Mouse (Mus musculus): ENCODE measurements around the gene Greb1. TPM values are rescaled to one million over a fixed set of nuclear protein-coding genes. Genes with fewer than 3 reads are reported as not detected.
"Not testable (repeated sequence)": the region's sequence is repeated elsewhere in the genome, so short reads cannot be mapped to it uniquely, and the experiment has no call there.

Gene Greb1
- polyA plus RNA-seq, 1 experiment from 2014 or later = 5.5 TPM

DNA sequence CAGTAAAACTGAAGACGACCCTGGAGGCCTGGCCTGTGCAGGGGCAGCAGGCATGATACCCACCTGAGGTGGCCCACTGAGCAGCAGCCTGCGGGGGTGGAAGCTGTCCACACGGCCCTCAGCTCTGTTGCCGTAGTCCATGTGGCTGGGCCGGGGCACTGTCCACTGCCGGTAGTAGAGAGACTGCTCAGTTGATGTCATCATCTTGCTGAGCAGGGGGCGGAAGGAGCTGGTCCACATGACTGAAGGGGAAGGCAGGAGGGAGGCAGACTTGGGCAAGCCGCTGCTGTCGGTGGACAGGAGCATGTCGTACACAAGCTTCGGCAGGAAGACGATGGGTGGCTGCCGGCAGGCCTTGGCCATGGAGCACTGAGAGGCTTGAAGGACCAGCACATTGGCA lies 104.5 kb downstream of the Greb1 start:
- no peaks in the 10 kb centered on the region for H3K4me1 ChIP-seq
- no peak overlapping the region for H3K27ac ChIP-seq
- no peaks in the 10 kb centered on the region for H3K27me3 ChIP-seq (ENCODE audit: insufficient read depth, poor library complexity, severe bottlenecking)
- H3K36me3 ChIP-seq = peaks cover 35% of the 10 kb centered on the region
- 84% methylated on average over 13 of the region's 13 CpGs for WGBS
- H3K9me3 ChIP-seq = no peaks in the 10 kb centered on the region
- no peak overlapping the region for H3K4me3 ChIP-seq
- no peak for DNase-seq (ENCODE audit: low spot score)

DNA sequence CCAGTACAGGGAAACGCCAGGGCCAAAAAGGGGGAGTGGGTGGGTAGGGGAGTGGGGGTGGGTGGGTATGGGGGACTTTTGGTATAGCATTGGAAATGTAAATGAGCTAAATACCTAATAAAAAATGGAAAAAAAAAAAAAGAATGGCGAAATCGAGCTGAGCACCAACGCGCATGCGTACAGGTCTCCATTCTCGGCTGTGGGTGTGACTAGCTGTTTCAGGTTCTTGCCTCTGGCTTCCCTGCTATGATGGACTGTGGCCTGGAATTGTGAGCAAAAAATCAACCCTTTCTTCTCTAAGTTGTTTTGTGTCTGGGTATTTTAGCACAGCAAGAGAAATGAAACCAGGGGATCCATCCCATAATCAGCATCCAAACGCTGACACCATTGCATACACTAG lies 105.4 kb downstream of the Greb1 start:
- peaks cover 32% of the 10 kb centered on the region for H3K36me3 ChIP-seq
- not testable (repeated sequence) for H3K9me3 ChIP-seq; H3K27me3 ChIP-seq (ENCODE audit: insufficient read depth, poor library complexity, severe bottlenecking); H3K4me3 ChIP-seq; DNase-seq (ENCODE audit: low spot score); H3K27ac ChIP-seq; H3K4me1 ChIP-seq
- 92% methylated on average over 8 of the region's 8 CpGs for WGBS

DNA sequence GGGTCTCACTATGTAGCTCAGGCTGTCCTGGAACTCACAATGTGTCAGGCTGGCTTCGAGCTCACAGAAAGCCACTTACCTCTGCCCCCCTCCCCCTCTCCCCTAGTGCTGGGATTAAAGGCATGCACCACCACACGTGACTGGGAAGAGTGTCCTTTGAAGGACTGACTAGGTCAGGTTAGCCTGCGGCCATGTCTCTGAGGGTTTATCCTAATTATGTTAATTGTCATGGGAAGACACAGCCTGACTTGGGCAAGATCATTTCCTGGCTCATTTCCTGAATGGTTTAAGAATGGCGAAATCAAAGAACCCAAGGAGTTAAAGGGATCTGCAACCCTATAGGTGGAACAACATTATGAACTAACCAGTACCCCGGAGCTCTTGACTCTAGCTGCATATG lies 105.9 kb downstream of the Greb1 start:
- peaks cover 31% of the 10 kb centered on the region for H3K36me3 ChIP-seq
- no peaks in the 10 kb centered on the region for H3K4me1 ChIP-seq
- no peaks in the 10 kb centered on the region for H3K9me3 ChIP-seq
- 66% methylated on average over 5 of the region's 5 CpGs for WGBS
- H3K27me3 ChIP-seq (ENCODE audit: insufficient read depth, poor library complexity, severe bottlenecking) = no peaks in the 10 kb centered on the region
- no peak overlapping the region for H3K4me3 ChIP-seq
- no peak overlapping the region for H3K27ac ChIP-seq
- DNase-seq (ENCODE audit: low spot score) = no peak

DNA sequence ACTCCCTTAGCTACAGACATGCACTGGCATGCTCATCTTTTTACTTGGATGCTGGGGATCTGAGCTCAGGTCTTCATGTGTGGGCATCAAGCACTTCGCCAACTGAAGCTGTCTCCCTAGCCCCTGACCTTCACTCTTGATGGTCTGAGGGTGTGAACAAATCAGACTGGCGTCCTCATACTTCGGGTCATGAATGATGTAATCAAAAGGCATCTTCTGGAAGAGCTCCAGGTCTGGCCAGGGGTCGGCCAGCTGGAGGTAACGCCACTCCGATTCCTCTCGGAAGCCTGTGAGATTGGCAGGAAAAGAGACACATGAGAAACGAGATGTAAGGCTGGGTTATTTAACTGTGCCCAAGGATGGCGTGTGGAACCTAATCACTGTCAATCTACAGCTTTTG lies 110.1 kb downstream of the Greb1 start:
- Histone ChIP-seq H3K4me1 (no peaks in the 10 kb centered on the region), H3K9me3 (no peaks in the 10 kb centered on the region), H3K27ac (no peak overlapping the region), H3K27me3 (ENCODE audit: insufficient read depth, poor library complexity, severe bottlenecking) (no peaks in the 10 kb centered on the region), H3K4me3 (no peak overlapping the region), H3K36me3 (peaks cover 18% of the 10 kb centered on the region)
- 88% methylated on average over 9 of the region's 9 CpGs for WGBS
- no peak for DNase-seq (ENCODE audit: low spot score)

DNA sequence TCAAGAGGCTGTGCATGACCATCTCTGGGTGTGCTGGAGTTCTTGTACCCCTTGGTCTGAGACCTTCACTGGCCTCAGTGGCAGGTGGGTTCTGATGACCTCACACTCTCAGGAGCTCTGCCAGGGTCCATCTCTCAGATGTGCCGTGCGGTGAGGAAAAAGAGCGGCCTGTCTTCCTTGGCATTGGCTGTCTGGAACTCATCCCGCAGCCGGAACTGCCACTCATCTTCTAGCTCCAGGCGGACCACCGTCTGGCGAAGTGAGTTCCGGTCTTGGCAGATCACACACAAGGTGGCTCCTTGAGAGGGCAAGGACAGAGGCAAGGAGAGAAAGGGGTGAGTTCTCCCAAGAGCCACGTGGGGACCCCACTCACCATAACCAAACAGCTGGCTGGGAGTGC lies 128.4 kb downstream of the Greb1 start:
- Histone ChIP-seq H3K27me3 (ENCODE audit: insufficient read depth, poor library complexity, severe bottlenecking) (no peaks in the 10 kb centered on the region), H3K36me3 (peaks cover 27% of the 10 kb centered on the region), H3K4me1 (0 out of 2 replicates have a peak, but pooled peaks cover 3% of the 10 kb centered on the region), H3K27ac (no peak overlapping the region), H3K9me3 (no peaks in the 10 kb centered on the region), H3K4me3 (no peak overlapping the region)
- DNase-seq (ENCODE audit: low spot score) = no peak
- 86% methylated on average over 10 of the region's 10 CpGs for WGBS

DNA sequence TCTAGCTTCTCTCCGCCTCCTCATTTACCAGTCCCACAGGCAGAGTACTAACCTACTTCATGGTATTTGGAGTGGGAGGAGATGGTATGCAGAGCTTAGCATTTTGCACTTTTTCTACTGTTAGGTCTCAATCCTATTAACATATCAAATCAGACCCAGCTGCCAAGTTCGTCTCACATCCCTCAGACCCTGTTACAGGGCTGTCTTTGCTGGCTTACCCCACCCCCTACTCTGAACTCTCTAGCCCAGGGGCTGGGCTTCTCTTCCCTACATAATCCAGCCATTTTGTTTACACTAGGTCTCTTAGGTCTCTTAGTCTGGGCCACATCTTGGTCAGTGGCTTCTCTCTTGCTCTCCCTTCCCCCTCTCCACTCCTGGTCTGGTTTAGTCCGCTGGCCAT lies 131.5 kb downstream of the Greb1 start:
- Histone ChIP-seq H3K27me3 (ENCODE audit: insufficient read depth, poor library complexity, severe bottlenecking) (no peaks in the 10 kb centered on the region), H3K36me3 (peaks cover 18% of the 10 kb centered on the region), H3K9me3 (no peaks in the 10 kb centered on the region), H3K4me1 (0 out of 2 replicates have a peak, but pooled peaks cover 9% of the 10 kb centered on the region), H3K4me3 (no peak overlapping the region), H3K27ac (no peak overlapping the region)
- DNase-seq (ENCODE audit: low spot score) = no peak
- WGBS = 66% methylated on average over 3 of the region's 3 CpGs

DNA sequence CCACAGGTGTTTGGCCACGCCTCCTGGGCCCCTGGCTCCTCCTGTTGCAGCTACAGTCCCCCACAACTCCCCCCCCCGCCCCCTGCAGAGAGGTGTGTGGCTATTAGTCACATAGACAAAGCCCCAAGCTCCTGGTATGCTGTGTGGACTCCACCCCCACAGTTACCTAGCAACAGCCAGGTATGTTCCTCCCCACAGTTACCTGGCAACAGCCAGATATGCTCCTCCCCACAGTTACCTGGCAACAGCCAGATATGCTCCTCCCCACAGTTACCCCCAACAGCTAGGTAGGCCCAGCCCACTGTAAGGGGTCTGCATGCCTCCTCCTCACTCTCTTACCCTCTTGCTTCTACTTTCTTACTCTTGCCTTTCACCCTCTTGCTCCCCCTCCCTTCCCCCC lies 135.7 kb downstream of the Greb1 start:
- WGBS = 20% methylated on average over 2 of the region's 2 CpGs
- H3K4me3 ChIP-seq = no peak overlapping the region
- no peak for DNase-seq (ENCODE audit: low spot score)
- 0 out of 2 replicates have a peak, but pooled peaks cover 9% of the 10 kb centered on the region for H3K4me1 ChIP-seq
- H3K27me3 ChIP-seq (ENCODE audit: insufficient read depth, poor library complexity, severe bottlenecking) = no peaks in the 10 kb centered on the region
- no peaks in the 10 kb centered on the region for H3K36me3 ChIP-seq
- no peak overlapping the region for H3K27ac ChIP-seq
- H3K9me3 ChIP-seq = no peaks in the 10 kb centered on the region

DNA sequence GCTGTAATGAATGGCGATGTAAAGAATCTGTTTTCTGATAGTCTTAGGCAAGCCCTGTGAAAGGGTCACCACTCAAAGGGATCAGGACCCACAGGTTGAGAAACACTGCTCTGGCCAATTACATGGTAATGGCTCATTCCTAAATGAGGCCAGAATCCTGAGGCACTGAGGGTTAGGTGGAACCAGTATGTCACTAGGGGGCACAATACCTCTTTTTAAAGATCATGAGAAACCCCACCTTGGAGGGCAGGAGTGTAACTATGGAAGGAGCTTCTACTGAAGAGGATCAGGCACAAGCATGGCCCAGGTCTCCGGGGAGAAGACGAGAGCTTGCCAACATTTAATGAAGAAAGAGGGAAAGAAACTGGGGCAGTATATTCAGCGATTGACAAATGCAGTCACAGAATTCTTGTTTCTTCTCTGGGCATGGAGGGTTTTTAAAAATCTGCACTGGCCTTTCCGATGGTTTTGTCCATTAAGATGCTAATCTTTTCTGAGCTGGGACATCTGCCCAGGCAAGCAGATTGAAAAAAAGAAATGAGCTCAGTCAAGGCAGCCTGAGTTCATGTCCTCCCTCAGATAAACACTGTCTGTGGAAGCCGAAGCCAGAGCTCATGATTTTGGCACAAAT lies 137.6 kb downstream of the Greb1 start:
- H3K9me3 ChIP-seq = no peaks in the 10 kb centered on the region
- DNase-seq (ENCODE audit: low spot score) = no peak
- H3K4me3 ChIP-seq = no peak overlapping the region
- 0 out of 2 replicates have a peak, but pooled peaks cover 5% of the 10 kb centered on the region for H3K4me1 ChIP-seq
- no peaks in the 10 kb centered on the region for H3K36me3 ChIP-seq
- 65% methylated on average over 6 of the region's 6 CpGs for WGBS
- H3K27me3 ChIP-seq (ENCODE audit: insufficient read depth, poor library complexity, severe bottlenecking) = no peaks in the 10 kb centered on the region
- no peak overlapping the region for H3K27ac ChIP-seq

DNA sequence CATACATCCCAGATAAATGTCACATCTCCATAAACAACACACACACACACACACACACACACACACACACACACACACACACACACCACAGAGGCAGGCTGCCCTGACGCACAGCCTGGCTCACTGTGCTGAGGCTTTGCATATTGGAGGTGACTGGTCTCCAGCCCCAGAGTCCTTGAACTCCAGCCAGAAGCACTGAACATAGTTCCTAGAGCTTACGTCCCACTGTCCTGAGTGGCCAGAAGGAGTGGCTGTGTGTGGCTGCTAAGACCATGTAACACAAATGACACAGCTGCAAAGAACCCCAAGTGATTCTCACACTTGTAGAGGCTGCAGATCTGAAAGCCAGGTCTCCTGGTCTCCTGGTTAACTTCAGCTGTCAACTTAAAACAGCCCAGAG lies 138.8 kb downstream of the Greb1 start:
- H3K9me3 ChIP-seq = no peaks in the 10 kb centered on the region
- no peak overlapping the region for H3K4me3 ChIP-seq
- H3K27ac ChIP-seq = no peak overlapping the region
- WGBS = 50% methylated on average over 2 of the region's 2 CpGs
- DNase-seq (ENCODE audit: low spot score) = no peak
- H3K36me3 ChIP-seq = no peaks in the 10 kb centered on the region
- H3K4me1 ChIP-seq = 0 out of 2 replicates have a peak, but pooled peaks cover 5% of the 10 kb centered on the region
- H3K27me3 ChIP-seq (ENCODE audit: insufficient read depth, poor library complexity, severe bottlenecking) = 0 out of 2 replicates have a peak, but pooled peaks cover under 1% of the 10 kb centered on the region

DNA sequence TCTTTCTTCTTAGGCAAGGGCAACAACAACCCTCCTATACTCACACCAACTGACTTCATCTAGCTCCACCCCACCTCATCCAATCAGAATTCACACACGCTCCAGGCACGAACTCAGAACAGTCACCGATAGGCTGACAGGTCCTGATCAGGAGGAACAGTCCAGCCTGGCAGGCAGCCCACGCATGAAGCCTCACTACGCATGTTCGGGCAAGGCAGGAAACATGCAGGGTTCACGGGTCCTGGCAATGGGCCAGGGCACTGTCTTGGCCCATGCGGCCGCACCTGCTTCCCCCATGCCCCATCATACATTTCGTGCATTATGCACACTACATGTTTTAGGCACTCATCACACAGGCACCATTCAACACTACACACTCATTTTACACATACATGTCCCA lies 139.2 kb downstream of the Greb1 start:
- DNase-seq (ENCODE audit: low spot score) = no peak
- Histone ChIP-seq H3K36me3 (no peaks in the 10 kb centered on the region), H3K4me3 (no peak overlapping the region), H3K27me3 (ENCODE audit: insufficient read depth, poor library complexity, severe bottlenecking) (0 out of 2 replicates have a peak, but pooled peaks cover 6% of the 10 kb centered on the region), H3K27ac (no peak overlapping the region), H3K4me1 (0 out of 2 replicates have a peak, but pooled peaks cover 5% of the 10 kb centered on the region), H3K9me3 (no peaks in the 10 kb centered on the region)
- WGBS = 84% methylated on average over 10 of the region's 10 CpGs

DNA sequence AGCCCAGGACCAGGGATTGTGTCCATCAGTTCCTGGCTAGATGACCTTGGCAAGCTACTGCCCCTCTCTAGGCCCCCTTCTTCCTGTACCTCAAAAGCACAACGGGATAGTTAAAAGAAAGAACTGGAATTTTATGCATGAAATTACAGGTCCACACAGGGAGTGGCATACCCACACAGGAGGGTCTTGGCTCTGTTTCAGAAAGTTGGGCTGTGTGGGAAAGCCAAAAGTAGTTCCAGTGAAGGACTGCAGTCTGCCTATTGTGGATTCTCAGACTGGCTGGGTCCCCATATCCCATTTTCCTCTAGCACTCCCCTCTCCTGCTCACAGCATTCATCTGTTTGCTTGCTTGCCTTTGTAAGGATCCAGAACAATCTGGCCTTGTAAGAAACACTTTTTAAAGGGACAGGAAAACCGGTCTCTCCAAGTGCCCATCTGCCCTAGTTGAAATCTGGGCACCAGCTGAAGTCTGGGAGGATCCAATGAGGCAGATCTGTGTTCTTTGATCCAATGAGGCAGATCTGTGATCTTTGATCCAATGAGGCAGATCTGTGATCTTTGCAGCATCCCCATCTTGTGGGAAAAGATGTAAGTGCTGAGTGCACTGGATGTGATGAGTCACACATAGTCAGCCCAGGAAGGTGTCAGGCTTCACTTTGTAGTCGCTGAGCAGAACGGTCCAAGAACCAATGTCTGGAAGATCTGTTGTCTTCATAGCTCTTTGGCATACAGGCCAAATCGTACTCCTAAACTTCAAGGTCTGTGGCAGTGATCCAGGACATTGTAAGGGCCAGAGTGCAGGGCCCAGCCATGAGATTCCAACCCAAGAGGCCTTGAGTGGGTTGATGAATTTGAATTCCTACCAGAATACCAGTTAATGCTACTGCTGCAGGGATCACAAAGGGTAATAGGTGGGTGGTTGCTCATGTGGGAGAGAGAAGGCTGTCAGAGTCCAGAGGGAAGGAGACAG lies 143.5 kb downstream of the Greb1 start:
- Histone ChIP-seq H3K4me1 (peaks cover 9% of the 10 kb centered on the region), H3K9me3 (no peaks in the 10 kb centered on the region), H3K27ac (no peak overlapping the region), H3K27me3 (ENCODE audit: insufficient read depth, poor library complexity, severe bottlenecking) (peaks cover 45% of the 10 kb centered on the region), H3K4me3 (no peak overlapping the region), H3K36me3 (no peaks in the 10 kb centered on the region)
- 69% methylated on average over 5 of the region's 5 CpGs for WGBS
- no peak for DNase-seq (ENCODE audit: low spot score)

DNA sequence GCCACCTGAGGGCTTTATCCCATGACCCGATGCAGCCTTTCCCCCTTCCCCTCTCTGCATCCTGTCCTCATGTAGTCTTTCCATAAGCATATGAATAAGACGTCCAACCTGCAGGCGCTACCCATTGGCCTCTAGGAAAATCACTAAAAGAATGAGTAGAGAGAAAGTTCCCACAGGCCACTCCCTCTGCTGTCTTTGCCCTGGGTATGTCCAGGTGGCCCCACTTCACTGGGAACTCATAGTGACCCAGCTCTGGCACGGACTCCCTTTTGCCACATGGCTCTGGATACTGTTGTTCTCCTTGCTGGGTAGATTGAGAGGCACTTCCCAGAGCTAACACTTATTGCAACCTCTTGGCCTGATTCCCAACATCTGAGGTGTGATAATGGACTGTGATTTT lies 145.1 kb downstream of the Greb1 start:
- peaks cover 45% of the 10 kb centered on the region for H3K27me3 ChIP-seq (ENCODE audit: insufficient read depth, poor library complexity, severe bottlenecking)
- WGBS = 77% methylated on average over 4 of the region's 4 CpGs

More for the DNA sequence above, 145.1 kb downstream of the Greb1 start:
- Histone ChIP-seq H3K36me3 (no peaks in the 10 kb centered on the region), H3K9me3 (no peaks in the 10 kb centered on the region), H3K4me1 (peaks cover 12% of the 10 kb centered on the region), H3K4me3 (no peak overlapping the region), H3K27ac (no peak overlapping the region)
- DNase-seq (ENCODE audit: low spot score) = no peak

Measured in heart, embryonic 10.5 days (tissue).